Mouse (Mus musculus): ENCODE results near the gene Gm867.
A peak's percentile ranks its signal among the peaks of the same experiment; 100 is the strongest.

The Gm867 gene

GRCm38 (mm10) chr10:75940520-75940919 lies at the start of gene Gm867:
TSS of gene Gm867 (minus strand) at chr10:75940672.
- no peak for DNase-seq (ENCODE audit: low read depth, low spot score)

GRCm38 (mm10) chr10:75979432-75979831 lies 39.0 kb upstream of the Gm867 start:
- DNase-seq (ENCODE audit: low read depth, low spot score): peak; percentile 18

GRCm38 (mm10) chr10:75978835-75979157 lies 38.3 kb upstream of the Gm867 start:
- DNase-seq (ENCODE audit: low read depth, low spot score): no peak

- no peak for DNase-seq (ENCODE audit: low read depth, low spot score)
Observed at GRCm38 (mm10) chr10:75978119-75978834, 37.8 kb upstream of the Gm867 start.

GRCm38 (mm10) chr10:75975216-75975615 lies 34.7 kb upstream of the Gm867 start:
- DNase-seq (ENCODE audit: low read depth, low spot score): no peak

- DNase-seq (ENCODE audit: low read depth, low spot score): no peak
Observed at GRCm38 (mm10) chr10:75973846-75974245, 33.4 kb upstream of the Gm867 start.

- no peak for DNase-seq (ENCODE audit: low read depth, low spot score)
Observed at GRCm38 (mm10) chr10:75954381-75954811, 13.9 kb upstream of the Gm867 start, which contains the start of gene Gm5134. TSS of gene Gm5134 (plus strand) at chr10:75954514.

GRCm38 (mm10) chr10:75951424-75952050 lies 11.1 kb upstream of the Gm867 start:
- DNase-seq (ENCODE audit: low read depth, low spot score): no peak

- no peak for DNase-seq (ENCODE audit: low read depth, low spot score)
Observed at GRCm38 (mm10) chr10:75950791-75951210, 10.3 kb upstream of the Gm867 start.

GRCm38 (mm10) chr10:75949053-75950045 lies 8.9 kb upstream of the Gm867 start:
- DNase-seq (ENCODE audit: low read depth, low spot score): no peak

- no peak for DNase-seq (ENCODE audit: low read depth, low spot score)
Observed at GRCm38 (mm10) chr10:75948079-75948478, 7.6 kb upstream of the Gm867 start.

GRCm38 (mm10) chr10:75945896-75946295 lies 5.4 kb upstream of the Gm867 start:
- no peak for DNase-seq (ENCODE audit: low read depth, low spot score)

GRCm38 (mm10) chr10:75945213-75945612 lies 4.7 kb upstream of the Gm867 start:
- DNase-seq (ENCODE audit: low read depth, low spot score): no peak

- peak; percentile 38 for DNase-seq (ENCODE audit: low read depth, low spot score)
Observed at GRCm38 (mm10) chr10:75944066-75944772, 3.7 kb upstream of the Gm867 start.

- no peak for DNase-seq (ENCODE audit: low read depth, low spot score)
Observed at GRCm38 (mm10) chr10:75942736-75943477, 2.4 kb upstream of the Gm867 start, which contains the start of gene Vpreb3. TSS of gene Vpreb3 (plus strand) at chr10:75943057.

GRCm38 (mm10) chr10:75941042-75941824 lies 761 bp upstream of the Gm867 start:
- DNase-seq (ENCODE audit: low read depth, low spot score): no peak

- DNase-seq (ENCODE audit: low read depth, low spot score): peak; percentile 29
Observed at GRCm38 (mm10) chr10:75939481-75940234, 814 bp downstream of the Gm867 start.

GRCm38 (mm10) chr10:75937851-75938643 lies 2.4 kb downstream of the Gm867 start:
- no peak for DNase-seq (ENCODE audit: low read depth, low spot score)
